Mouse (Mus musculus) liver, embryonic 16.5 days (tissue): ENCODE results near the gene Plekhh1. TPM values are rescaled to one million over a fixed set of nuclear protein-coding genes. Genes with fewer than 3 reads are reported as not detected.

Experiments
- ATAC-seq: fragments of 200-750 bp; cut with Nextera tagmentation; 2 replicates; pipeline ENCODE4 v1.8.0; 2017; ENCODE audit warnings: low read depth, mild to moderate bottlenecking, moderate number of reproducible peaks, moderate library complexity
- H3K27ac ChIP-seq: fragments of 300-500 bp; sonication (generic); 2 replicates; pipeline ENCODE4 v1.5.1; 2014; ENCODE audit warnings: mild to moderate bottlenecking, low read length
- H3K27me3 ChIP-seq: fragments of 300-500 bp; sonication (generic); 2 replicates; pipeline ENCODE4 v1.6.1; 2014; ENCODE audit warnings: low read depth, low read length, mixed read lengths; ENCODE audit not compliant: control insufficient read depth, insufficient read depth
- H3K36me3 ChIP-seq: fragments of 300-500 bp; sonication (generic); 2 replicates; pipeline ENCODE4 v1.6.1; 2014; ENCODE audit warnings: mild to moderate bottlenecking; ENCODE audit not compliant: control insufficient read depth, insufficient read depth
- H3K4me1 ChIP-seq: fragments of 300-500 bp; sonication (generic); 2 replicates; pipeline ENCODE4 v1.6.1; 2014; ENCODE audit warnings: low read depth, low read length, mixed read lengths; ENCODE audit not compliant: control insufficient read depth
- H3K4me2 ChIP-seq: fragments of 300-500 bp; sonication (generic); 2 replicates; pipeline ENCODE4 v1.6.1; 2014; ENCODE audit warnings: low read depth, low read length, mixed read lengths
- H3K4me3 ChIP-seq: fragments of 300-500 bp; sonication (generic); 2 replicates; pipeline ENCODE4 v1.5.1; 2014; ENCODE audit warnings: low read depth, mild to moderate bottlenecking, low read length
- H3K9ac ChIP-seq: fragments of 300-500 bp; sonication (generic); 2 replicates; pipeline ENCODE4 v1.6.1; 2014; ENCODE audit warnings: low read depth, low read length
- H3K9me3 ChIP-seq: fragments of 300-500 bp; sonication (generic); replicated peaks from 2 replicates; pipeline ENCODE4 v1.6.1; 2016; ENCODE audit warnings: low read length; ENCODE audit not compliant: control insufficient read depth
- WGBS: fragments of 180-500 bp; shearing (Covaris S2); extraction: QIAGEN DNeasy Blood & Tissue Kit; methylation state at CpG from one replicate; pipeline ENCODE4 v1.1.7; 2014; ENCODE audit not compliant: insufficient replicate concordance; 5-methylcytosine and 5-hydroxymethylcytosine counted together
- polyA plus RNA-seq: library from polyadenylated mRNA; unstranded; fragments of >200 nt; fragmentation: Nextera tagmentation; extraction: Ambion mirVana; gene quantifications from 2 replicates; pipeline ENCODE4 v1.2.1, GENCODE M21; 2015

The Plekhh1 gene
- polyA plus RNA-seq, 1 experiment from 2014 or later: 0.33 TPM

GRCm38 (mm10) chr12:79122820-79123219 is 93.9 kb downstream of the Plekhh1 start:
- Histone ChIP-seq H3K9ac (no peak overlapping the region), H3K4me3 (no peak overlapping the region), H3K4me2 (no peak overlapping the region), H3K27ac (no peak overlapping the region), H3K36me3 (no peaks in the 10 kb centered on the region), H3K9me3 (no peaks in the 10 kb centered on the region), H3K4me1 (no peaks in the 10 kb centered on the region), H3K27me3 (no peaks in the 10 kb centered on the region)
- ATAC-seq: no peak
- WGBS: 27% methylated on average over 3 of the region's 3 CpGs

GRCm38 (mm10) chr12:79130299-79131177 is 101.6 kb downstream of the Plekhh1 start, which contains the start of gene Arg2:
Arg2 (plus strand) TSS chr12:79130777.
- Histone ChIP-seq H3K27me3 (peaks cover 38% of the 10 kb centered on the region), H3K9ac (no peak within 1 kb of the TSS)

More at GRCm38 (mm10) chr12:79130299-79131177, 101.6 kb downstream of the Plekhh1 start, which contains the start of gene Arg2:
- H3K4me2 ChIP-seq: peak within 1 kb of the TSS; percentile 53
- no peaks in the 10 kb centered on the region for H3K4me1 ChIP-seq
- peak within 1 kb of the TSS; percentile 33 for H3K4me3 ChIP-seq
- WGBS: 2% methylated on average over 47 of the region's 47 CpGs
- H3K36me3 ChIP-seq: no peaks in the 10 kb centered on the region
- H3K27ac ChIP-seq: no peak within 1 kb of the TSS
- ATAC-seq: peak; percentile 37; the same call in 1 of the 2 replicates
- H3K9me3 ChIP-seq: no peaks in the 10 kb centered on the region

Other genes starting within 250 kb of the Plekhh1 start
- gene Atp6v1d, start 167.5 kb upstream of the Plekhh1 start, polyA plus RNA-seq: 24.4 and 26.7 TPM in 2 replicates
- gene Eif2s1, start 167.3 kb upstream of the Plekhh1 start, polyA plus RNA-seq: 139 and 149 TPM in 2 replicates
- gene Plek2, start 122.2 kb upstream of the Plekhh1 start, polyA plus RNA-seq: 38.4 and 39.6 TPM in 2 replicates
- 2.3 and 3.7 TPM in 2 replicates for gene Tmem229b, start 21.5 kb upstream of the Plekhh1 start, polyA plus RNA-seq
- 5.1 and 5.4 TPM in 2 replicates for gene Pigh, start 60.5 kb downstream of the Plekhh1 start, polyA plus RNA-seq
- 0.28 and 0.38 TPM in 2 replicates for gene Arg2, start 101.6 kb downstream of the Plekhh1 start, polyA plus RNA-seq
- gene Vti1b, start 143.5 kb downstream of the Plekhh1 start, polyA plus RNA-seq: 30.6 and 32.5 TPM in 2 replicates
- 23.2 and 24.7 TPM in 2 replicates for gene Rdh11, start 163.1 kb downstream of the Plekhh1 start, polyA plus RNA-seq
- 1.5 and 2.0 TPM in 2 replicates for gene Rdh12, start 179.8 kb downstream of the Plekhh1 start, polyA plus RNA-seq